Mouse (Mus musculus) cerebellum, adult 9-11 months (tissue): Measurements from ENCODE around the gene Pdcd4.
A peak's percentile ranks its signal among the peaks of the same experiment; 100 is the strongest.
"Not testable (repeated sequence)": the region's sequence is repeated elsewhere in the genome, so short reads cannot be mapped to it uniquely, and the experiment has no call there.

Experiments
- DNase-seq: peaks from one replicate; pipeline ENCODE4 v3.0.0; 2022

The Pdcd4 gene

GRCm38 (mm10) chr19:53902739-53903487 is 10.9 kb downstream of the Pdcd4 start:
- DNase-seq, result peak; percentile 97

- DNase-seq, result peak; percentile 79
Observed at GRCm38 (mm10) chr19:53903507-53904321, 11.7 kb downstream of the Pdcd4 start.

- DNase-seq, result no peak
Observed at GRCm38 (mm10) chr19:53904833-53905480, 12.9 kb downstream of the Pdcd4 start.

- DNase-seq, result no peak
Observed at GRCm38 (mm10) chr19:53906033-53906702, 14.1 kb downstream of the Pdcd4 start.

- not testable (repeated sequence) for DNase-seq
Observed at GRCm38 (mm10) chr19:53906703-53907070, 14.7 kb downstream of the Pdcd4 start.

- no peak for DNase-seq
Observed at GRCm38 (mm10) chr19:53914950-53915349, 22.9 kb downstream of the Pdcd4 start.

GRCm38 (mm10) chr19:53919541-53919940 is 27.5 kb downstream of the Pdcd4 start:
- no peak for DNase-seq

- not testable (repeated sequence) for DNase-seq
Observed at GRCm38 (mm10) chr19:53921996-53922395, 30.0 kb downstream of the Pdcd4 start.

- DNase-seq, result no peak
Observed at GRCm38 (mm10) chr19:53925338-53925751, 33.3 kb downstream of the Pdcd4 start.

- DNase-seq, result no peak
Observed at GRCm38 (mm10) chr19:53926705-53927104, 34.7 kb downstream of the Pdcd4 start.

GRCm38 (mm10) chr19:53929218-53929617 is 37.2 kb downstream of the Pdcd4 start:
- no peak for DNase-seq

GRCm38 (mm10) chr19:53933050-53933449 is 41.0 kb downstream of the Pdcd4 start:
- no peak for DNase-seq

GRCm38 (mm10) chr19:53934046-53934445 is 42.0 kb downstream of the Pdcd4 start:
- DNase-seq, result no peak

GRCm38 (mm10) chr19:53939467-53939866 is 47.4 kb downstream of the Pdcd4 start:
- no peak for DNase-seq

GRCm38 (mm10) chr19:53941139-53941538 is 49.1 kb downstream of the Pdcd4 start:
- DNase-seq, result no peak

- DNase-seq, result no peak
Observed at GRCm38 (mm10) chr19:53942342-53942741, 50.3 kb downstream of the Pdcd4 start.

GRCm38 (mm10) chr19:53943802-53944785 is 52.1 kb downstream of the Pdcd4 start, which contains the start of the genes Shoc2 and Bbip1:
Gene Shoc2, plus strand, starts transcription at chr19:53944306.
Gene Bbip1, minus strand, starts transcription at chr19:53944627.
- DNase-seq, result peak; percentile 100

- no peak for DNase-seq
Observed at GRCm38 (mm10) chr19:53944786-53945169, 52.7 kb downstream of the Pdcd4 start.

GRCm38 (mm10) chr19:53945171-53946042 is 53.4 kb downstream of the Pdcd4 start:
- DNase-seq, result peak; percentile 75

GRCm38 (mm10) chr19:53957513-53957912 is 65.5 kb downstream of the Pdcd4 start:
- no peak for DNase-seq

GRCm38 (mm10) chr19:53962511-53962910 is 70.5 kb downstream of the Pdcd4 start:
- DNase-seq, result no peak
